Mouse (Mus musculus) layer of hippocampus, postnatal 10 days (tissue): ENCODE measurements around the gene Tmem259. TPM values are rescaled to one million over a fixed set of nuclear protein-coding genes. Genes with fewer than 3 reads are reported as not detected.

Source experiments
- DNase-seq, 2 experiments: peaks; one replicate each; pipeline ENCODE4 v3.0.0; 2021; ENCODE audit warnings: low spot score in 2 of 2
- total RNA-seq, 2 experiments: library from RNA; stranded (reverse); gene quantifications; 2 replicates each; pipeline ENCODE4 v1.2.3; 2021

Gene Tmem259
- total RNA-seq, 2 experiments from 2014 or later: 137 to 139 TPM

GRCm38 (mm10) chr10:79988506-79989271 is 4.6 kb upstream of the Tmem259 start, which contains the start of gene Cnn2:
Gene Cnn2 (plus strand): TSS chr10:79988584.
- DNase-seq: no peak

GRCm38 (mm10) chr10:79987771-79988505 is 3.8 kb upstream of the Tmem259 start:
- DNase-seq: no peak

- peak; percentile 92 to 94 for DNase-seq
Measured at GRCm38 (mm10) chr10:79986963-79987362, 2.8 kb upstream of the Tmem259 start.

DNA sequence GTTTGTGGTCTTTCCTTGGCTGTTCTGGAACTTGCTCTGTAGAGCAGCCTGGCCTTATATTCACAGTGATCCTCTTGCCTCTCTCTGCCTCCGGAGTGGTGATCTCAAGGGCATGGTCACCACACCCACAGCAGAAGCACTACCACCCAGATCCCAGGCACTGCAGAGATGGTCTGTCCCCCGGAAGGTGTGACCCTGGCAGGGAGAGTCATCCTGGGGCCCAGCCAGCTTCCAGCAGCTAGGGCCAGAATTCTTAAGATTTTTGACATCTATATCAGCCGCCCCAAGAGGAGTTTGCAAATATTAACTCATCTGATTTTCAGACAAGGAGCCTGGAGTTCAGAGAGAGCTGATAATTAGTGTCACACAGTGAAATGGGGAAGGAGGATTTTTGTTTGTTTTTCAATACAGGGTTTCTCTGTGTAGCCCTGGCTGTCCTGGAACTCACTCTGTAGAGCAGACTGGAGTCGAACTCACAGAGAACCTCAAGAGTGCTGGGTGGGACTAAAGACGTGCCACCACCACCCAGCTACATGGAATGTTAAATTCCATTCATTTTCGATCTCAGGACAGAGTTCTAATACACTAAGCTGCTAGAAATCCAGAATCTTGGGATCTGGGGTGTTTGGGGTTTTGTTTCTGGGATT is 2.2 kb upstream of the Tmem259 start:
- DNase-seq: no peak

- peak; percentile 53 to 59 for DNase-seq
Measured at GRCm38 (mm10) chr10:79985334-79986231, 1.5 kb upstream of the Tmem259 start.

DNA sequence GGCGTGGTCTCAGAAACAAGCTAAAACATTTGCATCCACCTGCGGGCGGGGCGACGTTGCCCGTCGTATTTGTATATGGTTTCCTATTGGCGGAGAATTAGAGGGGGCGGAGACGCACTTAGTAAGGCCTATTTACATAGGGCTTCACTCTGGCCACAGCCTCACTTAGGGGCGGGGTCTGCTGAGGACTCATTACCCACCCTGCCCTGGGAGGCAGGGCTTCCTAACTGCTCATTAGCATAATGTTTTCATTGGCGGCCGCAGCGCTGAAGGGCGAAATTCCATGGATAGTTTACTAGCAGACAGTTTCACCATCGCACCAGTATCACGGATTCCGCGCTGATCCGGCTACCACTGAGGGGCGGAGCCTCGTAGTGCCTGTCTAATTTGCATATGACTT is 741 bp upstream of the Tmem259 start:
- peak; percentile 91 to 92 for DNase-seq

DNA sequence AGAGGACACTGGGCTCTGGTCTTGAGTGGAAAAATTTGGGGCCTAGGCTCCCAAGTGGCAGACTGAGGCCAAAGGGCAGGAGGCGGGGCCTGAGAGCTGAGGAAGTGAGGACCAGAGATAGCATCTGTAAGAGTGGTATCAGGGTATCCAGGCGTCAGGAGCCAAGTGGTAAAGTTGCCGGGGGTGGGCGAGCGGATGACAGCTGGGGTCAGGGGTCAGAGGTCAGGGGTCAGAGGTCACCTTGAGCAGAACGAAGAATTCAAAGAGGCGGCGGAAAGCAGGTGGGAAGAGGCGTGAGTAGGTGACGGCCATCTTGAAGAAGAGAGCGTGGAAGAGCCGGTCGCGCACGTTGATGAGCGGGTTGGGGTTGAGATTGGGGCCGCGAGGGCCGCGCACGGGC is 460 bp downstream of the Tmem259 start:
- DNase-seq: peak; percentile 74 to 81

- no peak for DNase-seq
Measured at GRCm38 (mm10) chr10:79983205-79983604, 925 bp downstream of the Tmem259 start.

- DNase-seq: no peak
Measured at GRCm38 (mm10) chr10:79979401-79980155, 4.6 kb downstream of the Tmem259 start.

GRCm38 (mm10) chr10:79978061-79978460 is 6.1 kb downstream of the Tmem259 start:
- no peak for DNase-seq

- no peak for DNase-seq
Measured at GRCm38 (mm10) chr10:79977324-79977723, 6.8 kb downstream of the Tmem259 start.

- no peak for DNase-seq
Measured at GRCm38 (mm10) chr10:79976722-79977107, 7.4 kb downstream of the Tmem259 start.

- no peak for DNase-seq
Measured at GRCm38 (mm10) chr10:79976071-79976721, 7.9 kb downstream of the Tmem259 start.

- no peak for DNase-seq
Measured at GRCm38 (mm10) chr10:79974668-79975067, 9.5 kb downstream of the Tmem259 start.

DNA sequence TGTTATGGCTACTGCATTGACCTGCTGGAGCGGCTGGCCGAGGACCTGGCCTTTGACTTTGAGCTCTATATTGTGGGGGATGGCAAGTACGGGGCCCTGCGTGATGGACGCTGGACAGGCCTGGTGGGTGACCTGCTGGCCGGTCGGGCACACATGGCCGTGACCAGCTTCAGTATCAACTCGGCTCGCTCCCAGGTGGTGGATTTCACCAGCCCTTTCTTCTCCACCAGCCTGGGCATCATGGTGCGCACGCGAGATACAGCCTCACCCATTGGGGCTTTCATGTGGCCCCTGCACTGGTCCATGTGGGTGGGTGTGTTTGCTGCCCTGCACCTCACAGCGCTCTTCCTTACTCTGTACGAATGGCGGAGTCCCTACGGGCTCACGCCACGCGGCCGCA is 10.0 kb downstream of the Tmem259 start:
- DNase-seq: no peak

GRCm38 (mm10) chr10:79972831-79973230 is 11.3 kb downstream of the Tmem259 start:
- no peak for DNase-seq

GRCm38 (mm10) chr10:79971183-79971497 is 13.0 kb downstream of the Tmem259 start:
- no peak for DNase-seq

DNA sequence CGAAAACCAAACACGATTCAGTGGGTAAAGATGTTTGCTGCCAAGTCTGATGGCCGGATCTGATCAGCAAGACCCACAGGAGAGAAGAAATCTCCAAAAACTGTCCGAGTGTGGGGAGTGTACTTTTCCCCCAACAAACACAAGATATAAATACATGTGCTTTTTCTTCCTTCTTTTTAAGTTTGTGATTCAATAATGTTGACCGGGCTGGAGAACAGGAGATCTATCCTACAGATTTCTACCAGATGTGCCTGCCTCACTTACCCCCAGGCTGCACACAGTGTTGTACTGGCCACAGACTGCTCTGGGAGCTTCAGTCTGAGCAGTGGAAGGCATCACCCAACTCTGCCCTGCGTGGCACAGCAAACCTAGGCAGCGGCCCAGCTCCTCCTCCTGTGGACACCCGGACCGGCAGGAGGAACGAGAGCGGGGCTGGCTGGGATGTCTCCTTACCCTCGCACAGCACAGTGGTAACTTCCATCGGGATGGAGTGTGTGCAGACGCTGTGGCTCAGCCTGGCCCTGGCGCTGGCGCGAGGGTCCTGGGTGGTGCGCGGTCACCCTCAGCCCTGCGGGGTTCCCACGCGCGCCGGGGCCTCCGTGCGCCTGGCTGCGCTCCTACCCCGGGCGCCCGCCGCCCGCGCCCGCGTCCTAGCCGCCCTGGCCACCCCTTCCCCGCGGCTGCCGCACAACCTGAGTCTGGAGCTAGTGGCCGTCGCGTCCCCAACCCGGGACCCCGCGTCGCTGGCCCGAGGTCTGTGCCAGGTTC is 13.5 kb downstream of the Tmem259 start, which contains the start of gene Grin3b:
TSS of gene Grin3b (plus strand) at position 301 of the 768 bp plus-strand sequence.
- DNase-seq: no peak

- DNase-seq: no peak
Measured at GRCm38 (mm10) chr10:79969124-79969568, 15.0 kb downstream of the Tmem259 start.
